Comparison of ENCODE assay signal across 9 mouse cellular contexts in the genomic region with DNA sequence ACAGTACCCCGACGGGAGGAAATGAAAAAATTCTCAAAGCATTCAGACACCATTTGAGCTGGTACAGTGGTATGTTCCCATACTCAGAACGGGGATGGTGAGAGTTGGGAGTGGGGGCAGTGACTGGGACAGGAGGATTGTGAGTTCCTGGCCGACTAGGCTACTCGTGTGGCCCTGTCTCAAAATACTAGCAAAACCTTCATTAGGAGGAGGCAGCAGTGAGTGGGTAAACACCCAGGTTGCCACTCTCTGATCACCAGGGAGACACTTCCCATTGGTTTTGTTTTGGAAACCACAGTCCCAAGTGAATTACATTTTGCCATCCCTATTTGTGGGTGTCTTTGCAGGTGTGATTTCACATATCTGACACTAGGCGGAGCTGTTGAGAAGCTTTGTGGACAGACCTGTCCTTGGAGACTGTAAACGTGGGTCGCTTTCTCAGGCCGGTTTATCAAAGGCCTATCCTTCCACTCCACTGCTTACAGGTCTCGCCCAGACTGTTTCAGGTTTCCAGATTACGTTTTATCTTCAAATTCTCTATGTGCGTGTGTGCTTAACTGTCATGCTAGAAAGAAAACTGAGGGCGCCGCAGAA. TPM values are rescaled to one million over a fixed set of nuclear protein-coding genes. Genes with fewer than 3 reads are reported as not detected.
DNase-seq lines count a peak whose midpoint lies in the region; ATAC-seq lines count a peak whose summit lies in the region.
"Had no signal": no experiment of that assay in that cellular context is flagged by ENCODE, and none has a peak within 500 bp of the region (broad histone marks: within the 10 kb centered on the region; RNA-seq: fewer than 3 reads in every experiment).

No protein-coding gene starts in this region.

- H3K27ac ChIP-seq in liver, embryonic 12.5 days = no peak overlapping the region

- H3K4me1 ChIP-seq in liver, embryonic 12.5 days = no peaks in the 10 kb centered on the region

- H3K9me3 ChIP-seq in liver, embryonic 12.5 days (replicated peaks) = no peaks in the 10 kb centered on the region

- H3K9ac ChIP-seq in liver, embryonic 12.5 days = no peak overlapping the region

- H3K27me3 ChIP-seq in liver, embryonic 12.5 days (replicated peaks) = no peaks in the 10 kb centered on the region

- no peak overlapping the region for H3K4me2 ChIP-seq in liver, embryonic 12.5 days

- peak; percentile 7 for DNase-seq in liver
- peak; percentile 28 for DNase-seq in WW6 (ENCODE audit: low read depth, low spot score)
- DNase-seq in heart, postnatal 14 days = peak; percentile 18 to 64
- peak; percentile 47 to 62 for DNase-seq in kidney, postnatal 4 days
- peak; percentile 36 for DNase-seq in yolk sac, embryonic 10.5 days (ENCODE audit: low spot score)

- ATAC-seq in liver, embryonic 12.5 days = no peak
- peak; percentile 91 for ATAC-seq in common myeloid progenitor, adult 5-6 weeks (replicated peaks; ENCODE audit: low read depth, poor library complexity, severe bottlenecking)
- peak; percentile 85 for ATAC-seq in monocyte, adult 5-6 weeks (replicated peaks; ENCODE audit: insufficient number of reproducible peaks, low FRiP score, low TSS enrichment, poor library complexity, severe bottlenecking)

- H3K4me3 ChIP-seq in liver, embryonic 12.5 days = no peak overlapping the region
- H3K4me3 ChIP-seq: myocyte had no signal

- WGBS in liver, embryonic 12.5 days (ENCODE audit: insufficient replicate concordance) = 36% methylated on average over 14 of the region's 14 CpGs

- intact Hi-C loops in heart, postnatal 14 days (cut with DNase I) = loop anchor here (2.0 to 10.0 kb wide), 3 partner anchors 125 to 149 kb away; no protein-coding TSS in a partner anchor

- H3K36me3 ChIP-seq in liver, embryonic 12.5 days = no peaks in the 10 kb centered on the region

RNA-seq across cellular contexts. Expression of a gene that starts 18.9 kb away (rescaled TPM):
- polyA plus RNA-seq in liver, embryonic 12.5 days (2016; fragmentation: Nextera tagmentation; extraction: Ambion mirVana) = 0.20 and 0.26 TPM in 2 replicates
- 10.9 and 12.1 TPM in 2 replicates for total RNA-seq in common myeloid progenitor, adult 5-6 weeks (2017)
- total RNA-seq in heart, postnatal 14 days (2021) = 1 to 10 TPM; 1.0 to 1.1 TPM
- 49.8 to 87.2 TPM (median 71.7 TPM) in 3 replicates for total RNA-seq in monocyte, adult 5-6 weeks (2017)
